Mouse (Mus musculus): Measurements from ENCODE around the gene AY358078. TPM values are rescaled to one million over a fixed set of nuclear protein-coding genes. Genes with fewer than 3 reads are reported as not detected.
"Not testable (repeated sequence)": the region's sequence is repeated elsewhere in the genome, so short reads cannot be mapped to it uniquely, and the experiment has no call there.

Gene AY358078
- polyA plus RNA-seq, 1 experiment from 2014 or later = not detected

DNA sequence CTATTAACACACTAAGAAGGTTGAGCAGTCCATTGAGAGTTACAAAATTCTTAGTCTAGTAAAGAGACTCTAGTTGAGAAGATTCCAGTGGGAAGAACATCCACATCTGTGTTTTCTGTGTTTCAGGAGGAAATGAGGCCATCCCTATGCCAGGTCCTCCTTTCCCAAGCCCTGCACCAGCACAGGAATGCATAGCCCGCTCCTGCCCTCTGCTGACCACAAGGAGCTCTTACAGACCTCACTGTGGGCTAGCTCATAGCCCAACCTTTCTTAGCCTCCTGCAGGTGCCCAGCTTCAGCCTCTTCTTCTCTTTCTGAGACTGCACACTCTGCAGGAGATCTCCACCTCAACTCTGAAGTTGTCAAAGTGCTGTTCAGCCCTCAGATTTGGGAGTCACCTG lies 63.8 kb downstream of the AY358078 start:
- ATAC-seq; H3K4me3 ChIP-seq (ENCODE audit: low read depth, low read length); H3K9me3 ChIP-seq (ENCODE audit: control insufficient read depth); H3K9ac ChIP-seq (ENCODE audit: low read depth, low read length); H3K27me3 ChIP-seq (replicated peaks; ENCODE audit: control insufficient read depth, insufficient read depth, low read length); H3K27ac ChIP-seq (ENCODE audit: low read depth, low read length); H3K4me1 ChIP-seq (replicated peaks; ENCODE audit: control insufficient read depth, insufficient read depth, low read length); H3K4me2 ChIP-seq (replicated peaks; ENCODE audit: low read depth); H3K36me3 ChIP-seq (ENCODE audit: control insufficient read depth, insufficient read depth): not testable (repeated sequence)
- peak; percentile 71 for TF ChIP-seq CTCF (IDR thresholded peaks at IDR 0.05; ENCODE audit: low read depth)
- WGBS = 8% methylated on average over 1 of the region's 1 CpGs

GRCm38 (mm10) chr14:51870756-51871155 lies 70.9 kb downstream of the AY358078 start:
- no peak overlapping the region for H3K4me2 ChIP-seq (replicated peaks; ENCODE audit: low read depth)
- 76% methylated on average over 2 of the region's 2 CpGs for WGBS
- no peak overlapping the region for H3K9ac ChIP-seq (ENCODE audit: low read depth, low read length)
- no peak overlapping the region for H3K27ac ChIP-seq (ENCODE audit: low read depth, low read length)
- H3K9me3 ChIP-seq (ENCODE audit: control insufficient read depth) = no peaks in the 10 kb centered on the region
- no peaks in the 10 kb centered on the region for H3K27me3 ChIP-seq (replicated peaks; ENCODE audit: control insufficient read depth, insufficient read depth, low read length)
- no peaks in the 10 kb centered on the region for H3K36me3 ChIP-seq (ENCODE audit: control insufficient read depth, insufficient read depth)
- H3K4me1 ChIP-seq (replicated peaks; ENCODE audit: control insufficient read depth, insufficient read depth, low read length) = no peaks in the 10 kb centered on the region
- TF ChIP-seq CTCF (IDR thresholded peaks at IDR 0.05; ENCODE audit: low read depth) = no peak
- H3K4me3 ChIP-seq (ENCODE audit: low read depth, low read length) = no peak overlapping the region
- no peak for ATAC-seq

- WGBS = 78% methylated on average over 9 of the region's 9 CpGs
These were observed 71.9 kb downstream of the AY358078 start for GRCm38 (mm10) chr14:51871741-51872140.

More at GRCm38 (mm10) chr14:51871741-51872140, 71.9 kb downstream of the AY358078 start:
- Histone ChIP-seq H3K27ac (ENCODE audit: low read depth, low read length) (no peak overlapping the region), H3K27me3 (replicated peaks; ENCODE audit: control insufficient read depth, insufficient read depth, low read length) (no peaks in the 10 kb centered on the region), H3K4me2 (replicated peaks; ENCODE audit: low read depth) (no peak overlapping the region), H3K36me3 (ENCODE audit: control insufficient read depth, insufficient read depth) (no peaks in the 10 kb centered on the region), H3K4me3 (ENCODE audit: low read depth, low read length) (no peak overlapping the region), H3K4me1 (replicated peaks; ENCODE audit: control insufficient read depth, insufficient read depth, low read length) (no peaks in the 10 kb centered on the region), H3K9me3 (ENCODE audit: control insufficient read depth) (no peaks in the 10 kb centered on the region), H3K9ac (ENCODE audit: low read depth, low read length) (no peak overlapping the region)
- TF ChIP-seq CTCF (IDR thresholded peaks at IDR 0.05; ENCODE audit: low read depth) = no peak
- no peak for ATAC-seq

Small RNA genes within 50 kb of the gene (microRNA-seq; reads per million reads assigned to microRNA genes)
- gene Gm27375 = not detected

Other genes starting within 250 kb of the AY358078 start
- not detected in 2 replicates for gene Gm5622, start 247.3 kb upstream of the AY358078 start, polyA plus RNA-seq (2015; fragmentation: Nextera tagmentation; extraction: Ambion mirVana)
- not detected in 2 replicates for gene Gm17175, start 226.0 kb upstream of the AY358078 start, polyA plus RNA-seq (2015; fragmentation: Nextera tagmentation; extraction: Ambion mirVana)
- gene Gm17174, start 207.9 kb upstream of the AY358078 start, polyA plus RNA-seq (2015; fragmentation: Nextera tagmentation; extraction: Ambion mirVana) = not detected in 2 replicates
- not detected in 2 replicates for gene Gm17078, start 188.7 kb upstream of the AY358078 start, polyA plus RNA-seq (2015; fragmentation: Nextera tagmentation; extraction: Ambion mirVana)
- not detected in 2 replicates for gene Gm4181, start 164.4 kb upstream of the AY358078 start, polyA plus RNA-seq (2015; fragmentation: Nextera tagmentation; extraction: Ambion mirVana)
- not detected in 2 replicates for gene Gm17079, start 104.6 kb upstream of the AY358078 start, polyA plus RNA-seq (2015; fragmentation: Nextera tagmentation; extraction: Ambion mirVana)
- gene Gm5800, start 82.9 kb upstream of the AY358078 start, polyA plus RNA-seq (2015; fragmentation: Nextera tagmentation; extraction: Ambion mirVana) = not detected in 2 replicates
- 7.2 and 12.3 TPM in 2 replicates for gene Ang4, start 26.5 kb upstream of the AY358078 start, polyA plus RNA-seq (2015; fragmentation: Nextera tagmentation; extraction: Ambion mirVana)
- gene Ear6, start 53.7 kb downstream of the AY358078 start, polyA plus RNA-seq (2015; fragmentation: Nextera tagmentation; extraction: Ambion mirVana) = not detected in 2 replicates
- gene Mettl17, start 84.8 kb downstream of the AY358078 start, polyA plus RNA-seq (2015; fragmentation: Nextera tagmentation; extraction: Ambion mirVana) = 16.9 and 19.7 TPM in 2 replicates
- gene Slc39a2, start 92.8 kb downstream of the AY358078 start, polyA plus RNA-seq (2015; fragmentation: Nextera tagmentation; extraction: Ambion mirVana) = 0.38 and 0.57 TPM in 2 replicates
- gene Ndrg2, start 114.1 kb downstream of the AY358078 start, polyA plus RNA-seq (2015; fragmentation: Nextera tagmentation; extraction: Ambion mirVana) = 24.9 and 27.1 TPM in 2 replicates
- not detected in 2 replicates for gene Tppp2, start 118.4 kb downstream of the AY358078 start, polyA plus RNA-seq (2015; fragmentation: Nextera tagmentation; extraction: Ambion mirVana)
- gene Rnase13, start 122.7 kb downstream of the AY358078 start, polyA plus RNA-seq (2015; fragmentation: Nextera tagmentation; extraction: Ambion mirVana) = not detected in 2 replicates
- gene Arhgef40, start 184.7 kb downstream of the AY358078 start, polyA plus RNA-seq (2015; fragmentation: Nextera tagmentation; extraction: Ambion mirVana) = 18.2 and 19.7 TPM in 2 replicates
- gene Tmem253, start 215.6 kb downstream of the AY358078 start, polyA plus RNA-seq (2015; fragmentation: Nextera tagmentation; extraction: Ambion mirVana) = 221 and 224 TPM in 2 replicates
- 11.9 and 12.5 TPM in 2 replicates for gene Zfp219, start 220.7 kb downstream of the AY358078 start, polyA plus RNA-seq (2015; fragmentation: Nextera tagmentation; extraction: Ambion mirVana)
- gene Olfr221, start 242.4 kb downstream of the AY358078 start, polyA plus RNA-seq (2015; fragmentation: Nextera tagmentation; extraction: Ambion mirVana) = not detected in 2 replicates

All from intestine, postnatal 0 days (tissue).